Mouse (Mus musculus): ENCODE data around the gene Prss16. TPM values are rescaled to one million over a fixed set of nuclear protein-coding genes. Genes with fewer than 3 reads are reported as not detected.

The Prss16 gene
- total and polyA plus RNA-seq, 3 experiments: 0.47 TPM; not detected in 2

- Histone ChIP-seq H3K4me1 (ENCODE audit: control insufficient read depth in 1 of 2, insufficient read depth in 2 of 2, low read length in 2 of 2) (peaks cover 0 to 4% of the 10 kb centered on the region in 2 experiments; a peak in 2 of 4 replicates), H3K27ac (ENCODE audit: control insufficient read depth, low read depth, low read length) (no peak overlapping the region), H3K27me3 (ENCODE audit: control insufficient read depth in 1 of 2, insufficient read depth in 2 of 2, low read length in 2 of 2) (no peaks in the 10 kb centered on the region), H3K79me2 (ENCODE audit: control insufficient read depth, insufficient read depth, low read length, poor library complexity) (no peaks in the 10 kb centered on the region; the same call in 1 of the 2 replicates), H3K36me3 (ENCODE audit: control insufficient read depth in 1 of 2, insufficient read depth in 2 of 2, low read length in 2 of 2) (peaks cover 0 to 7% of the 10 kb centered on the region in 2 experiments; a peak in 2 of 4 replicates), H3K9ac (ENCODE audit: control insufficient read depth, low read depth, low read length, poor library complexity, severe bottlenecking) (peak overlapping the region; percentile 47), H3K9me3 (replicated peaks; ENCODE audit: insufficient read depth, low read length) (no peaks in the 10 kb centered on the region), H3K4me3 (ENCODE audit: control insufficient read depth in 1 of 2, insufficient read depth in 1 of 2, low read depth in 2 of 2, low read length in 2 of 2) (peak overlapping the region; percentile 35 to 55)
- TF ChIP-seq MAFK (IDR thresholded peaks at IDR 0.05; ENCODE audit: borderline replicate concordance, low read depth, low read length) (no peak), CTCF (IDR thresholded peaks at IDR 0.05 in 2 of 3, conservative IDR thresholded peaks at IDR 0.05 in 1 of 3; ENCODE audit: control insufficient read depth in 1 of 3, insufficient read depth in 1 of 3, low read depth in 2 of 3, low read length in 3 of 3, poor library complexity in 1 of 3, severe bottlenecking in 1 of 3) (peak in 1 of 3 experiments; percentile 35; a peak in 3 of 6 replicates), MAX (IDR thresholded peaks at IDR 0.05; ENCODE audit: low read length) (no peak), TBP (IDR thresholded peaks at IDR 0.05; ENCODE audit: low read depth, low read length) (no peak)
- peak; percentile 75 for DNase-seq (ENCODE audit: low read depth, low spot score)
Measured at GRCm38 (mm10) chr13:22030493-22030892, 21.0 kb upstream of the Prss16 start.

GRCm38 (mm10) chr13:22029928-22030327 lies 20.4 kb upstream of the Prss16 start:
- Histone ChIP-seq H3K4me1 (ENCODE audit: control insufficient read depth in 1 of 2, insufficient read depth in 2 of 2, low read length in 2 of 2) (peaks cover 0 to 4% of the 10 kb centered on the region in 2 experiments; a peak in 2 of 4 replicates), H3K4me3 (ENCODE audit: control insufficient read depth in 1 of 2, insufficient read depth in 1 of 2, low read depth in 2 of 2, low read length in 2 of 2) (peak overlapping the region; percentile 35 to 80), H3K79me2 (ENCODE audit: control insufficient read depth, insufficient read depth, low read length, poor library complexity) (no peaks in the 10 kb centered on the region; the same call in 1 of the 2 replicates), H3K27ac (ENCODE audit: control insufficient read depth, low read depth, low read length) (peak overlapping the region; percentile 11; the same call in 1 of the 2 replicates), H3K9me3 (replicated peaks; ENCODE audit: insufficient read depth, low read length) (no peaks in the 10 kb centered on the region), H3K9ac (ENCODE audit: control insufficient read depth, low read depth, low read length, poor library complexity, severe bottlenecking) (peak overlapping the region; percentile 56), H3K27me3 (ENCODE audit: control insufficient read depth in 1 of 2, insufficient read depth in 2 of 2, low read length in 2 of 2) (no peaks in the 10 kb centered on the region), H3K36me3 (ENCODE audit: control insufficient read depth in 1 of 2, insufficient read depth in 2 of 2, low read length in 2 of 2) (peaks cover 0 to 7% of the 10 kb centered on the region in 2 experiments; a peak in 2 of 4 replicates)
- DNase-seq (ENCODE audit: low read depth, low spot score): peak; percentile 90
- peak; percentile 99 for TF ChIP-seq TBP (IDR thresholded peaks at IDR 0.05; ENCODE audit: low read depth, low read length)
- no peak for TF ChIP-seq GABPA (IDR thresholded peaks at IDR 0.05; ENCODE audit: low read depth, low read length)
- TF ChIP-seq NELFE (IDR thresholded peaks at IDR 0.05; ENCODE audit: low read depth, low read length): no peak
- TF ChIP-seq MAX (IDR thresholded peaks at IDR 0.05; ENCODE audit: low read length): no peak
- no peak for TF ChIP-seq MEF2A (IDR thresholded peaks at IDR 0.05; ENCODE audit: extremely low read depth, insufficient replicate concordance, low read depth, low read length, poor library complexity, severe bottlenecking)
- TF ChIP-seq TCF12 (IDR thresholded peaks at IDR 0.05; ENCODE audit: low read depth, low read length): no peak
- TF ChIP-seq USF2 (IDR thresholded peaks at IDR 0.05; ENCODE audit: borderline replicate concordance in 1 of 2, insufficient read depth in 1 of 2, low read depth in 1 of 2, low read length in 2 of 2): no peak
- no peak for TF ChIP-seq MAFK (IDR thresholded peaks at IDR 0.05; ENCODE audit: borderline replicate concordance, low read depth, low read length)

DNA sequence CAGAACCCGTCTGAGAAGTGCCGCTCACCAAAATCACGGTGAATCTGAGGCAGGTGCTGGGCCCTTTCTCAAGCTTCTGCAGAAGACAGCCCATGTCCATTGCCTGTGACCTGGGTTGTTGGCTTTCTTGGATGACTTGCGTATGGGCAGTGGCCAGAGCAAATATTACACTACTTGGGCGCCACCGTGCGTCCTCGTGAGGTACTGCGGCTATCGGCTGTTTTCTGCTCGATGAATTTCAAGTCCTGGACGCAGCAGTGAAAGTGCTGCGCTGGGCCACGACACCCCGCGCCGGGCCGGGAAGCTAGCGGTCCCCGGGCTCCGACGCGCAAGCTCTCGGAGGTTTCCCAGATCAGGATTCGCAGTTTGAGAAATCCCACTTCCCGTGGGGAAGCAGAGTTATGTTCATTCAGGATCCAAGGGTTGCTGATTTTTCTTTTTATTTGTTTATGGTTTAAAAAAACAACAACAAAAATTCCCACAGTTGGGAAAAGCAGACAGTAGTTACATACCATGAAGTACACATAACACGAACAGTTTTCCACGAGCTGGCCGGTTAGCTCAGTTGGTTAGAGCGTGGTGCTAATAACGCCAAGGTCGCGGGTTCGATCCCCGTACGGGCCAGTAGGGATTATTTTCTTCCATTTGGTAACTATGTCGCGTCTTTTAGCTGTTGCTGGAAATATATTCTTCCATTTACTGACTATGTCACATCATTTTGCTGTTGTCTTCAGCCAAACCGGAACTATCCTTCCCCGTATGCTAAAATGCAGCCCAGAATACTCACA lies 19.3 kb upstream of the Prss16 start:
- peak overlapping the region; percentile 60 to 80 for H3K4me3 ChIP-seq (ENCODE audit: control insufficient read depth in 1 of 2, insufficient read depth in 1 of 2, low read depth in 2 of 2, low read length in 2 of 2)
- peak overlapping the region; percentile 83 for H3K9ac ChIP-seq (ENCODE audit: control insufficient read depth, low read depth, low read length, poor library complexity, severe bottlenecking)
- H3K79me2 ChIP-seq (ENCODE audit: control insufficient read depth, insufficient read depth, low read length, poor library complexity): no peaks in the 10 kb centered on the region; the same call in 1 of the 2 replicates
- peaks cover 0 to under 1% of the 10 kb centered on the region in 2 experiments; a peak in 2 of 4 replicates for H3K4me1 ChIP-seq (ENCODE audit: control insufficient read depth in 1 of 2, insufficient read depth in 2 of 2, low read length in 2 of 2)
- H3K9me3 ChIP-seq (replicated peaks; ENCODE audit: insufficient read depth, low read length): no peaks in the 10 kb centered on the region
- TF ChIP-seq MXI1 (IDR thresholded peaks at IDR 0.05; ENCODE audit: low read depth, low read length) (no peak), CTCF (IDR thresholded peaks at IDR 0.05 in 2 of 3, conservative IDR thresholded peaks at IDR 0.05 in 1 of 3; ENCODE audit: control insufficient read depth in 1 of 3, insufficient read depth in 1 of 3, low read depth in 2 of 3, low read length in 3 of 3, poor library complexity in 1 of 3, severe bottlenecking in 1 of 3) (peak in 2 of 3 experiments; percentile 71 to 84; a peak in 4 of 6 replicates), TBP (IDR thresholded peaks at IDR 0.05; ENCODE audit: low read depth, low read length) (peak; percentile 100), TCF12 (IDR thresholded peaks at IDR 0.05; ENCODE audit: low read depth, low read length) (no peak), GATA1 (IDR thresholded peaks at IDR 0.05; ENCODE audit: low read depth, low read length) (no peak)
- H3K27ac ChIP-seq (ENCODE audit: control insufficient read depth, low read depth, low read length): peak overlapping the region; percentile 28; the same call in 1 of the 2 replicates
- peak; percentile 93 for DNase-seq (ENCODE audit: low read depth, low spot score)
- no peaks in the 10 kb centered on the region; a peak in 2 of 4 replicates for H3K36me3 ChIP-seq (ENCODE audit: control insufficient read depth in 1 of 2, insufficient read depth in 2 of 2, low read length in 2 of 2)
- H3K27me3 ChIP-seq (ENCODE audit: control insufficient read depth in 1 of 2, insufficient read depth in 2 of 2, low read length in 2 of 2): no peaks in the 10 kb centered on the region
